In genomic region chr13:114894718-114895117, GRCm38 (mm10) we compare ENCODE assay signal across 22 mouse cellular contexts. TPM values are rescaled to one million over a fixed set of nuclear protein-coding genes. Genes with fewer than 3 reads are reported as not detected.
A peak's percentile ranks its signal among the peaks of the same experiment; 100 is the strongest.
DNase-seq lines count a peak whose midpoint lies in the region; ATAC-seq lines count a peak whose summit lies in the region.
"Had no signal": no experiment of that assay in that cellular context is flagged by ENCODE, and none has a peak within 500 bp of the region (broad histone marks: within the 10 kb centered on the region; RNA-seq: fewer than 3 reads in every experiment).

No protein-coding gene starts in this region.

- peak; percentile 23; the same call in 1 of the 2 replicates for ATAC-seq in common myeloid progenitor, adult 5-6 weeks (replicated peaks; ENCODE audit: low read depth, poor library complexity, severe bottlenecking)
- ATAC-seq in megakaryocyte, adult 5-6 weeks (ENCODE audit: poor library complexity, severe bottlenecking): peak; percentile 11; the same call in 1 of the 2 replicates
- ATAC-seq: forebrain, embryonic 14.5 days; hindbrain, embryonic 16.5 days; intestine, embryonic 15.5 days; Patski had no signal

- intact Hi-C loops in left cerebral cortex, postnatal 25 days (cut with DNase I): no loop called here

- peak; percentile 32 for DNase-seq in CD4-positive helper T cell, adult 2 months (ENCODE audit: low read depth, low spot score)
- peak; percentile 11 for DNase-seq in CD4-positive, CD25-positive, alpha-beta regulatory T cell, adult 2 months (ENCODE audit: low read depth, low spot score)
- no peak for DNase-seq in heart, adult 9 months (ENCODE audit: low spot score in 2 of 2)
- no peak for DNase-seq in kidney, adult 9 months
- no peak for DNase-seq in left cerebral cortex, postnatal 25 days (ENCODE audit: low spot score in 2 of 2)
- DNase-seq: adrenal gland, adult 8-10 months; adrenal gland, postnatal 36 days; cerebellum, adult 11 months; cerebellum, postnatal 10 days; embryo, embryonic 11 days; gastrocnemius, adult 2 months; gastrocnemius, postnatal 25 days; heart, adult 11 months; heart, postnatal 10 days; heart, postnatal 4 days had no signal

RNA-seq across cellular contexts. Expression of gene Itga2, which starts 37.2 kb away (rescaled TPM):
- total RNA-seq in common myeloid progenitor, adult 5-6 weeks (2017): 2.2 and 2.4 TPM in 2 replicates
- total RNA-seq in megakaryocyte, adult 5-6 weeks (2015): 1.6 and 3.5 TPM in 2 replicates
- 2.4 TPM in 2 replicates for total RNA-seq in megakaryocyte, adult 5-6 weeks (2017)
- under 1 TPM; 0.05 to 0.07 TPM for total RNA-seq in left cerebral cortex, postnatal 25 days (2021)
- total RNA-seq: CH12.LX had no signal

Comparison
In these comparisons a context has a peak if more than half of its experiments do, and no peak if none do; other contexts are left out.
1. DNase-seq: peak in CD4-positive helper T cell, adult 2 months (single experiment) and CD4-positive, CD25-positive, alpha-beta regulatory T cell, adult 2 months (single experiment); none in heart, adult 9 months (0 of 2), kidney, adult 9 months (single experiment) and left cerebral cortex, postnatal 25 days (0 of 2).